Mouse (Mus musculus) kidney, postnatal 10 days (tissue): Measurements from ENCODE around the gene Serpinf1.

Experiments
- DNase-seq: peaks from one replicate; pipeline ENCODE4 v3.0.0; 2021; ENCODE audit warnings: mixed read lengths

Serpinf1 gene

DNA sequence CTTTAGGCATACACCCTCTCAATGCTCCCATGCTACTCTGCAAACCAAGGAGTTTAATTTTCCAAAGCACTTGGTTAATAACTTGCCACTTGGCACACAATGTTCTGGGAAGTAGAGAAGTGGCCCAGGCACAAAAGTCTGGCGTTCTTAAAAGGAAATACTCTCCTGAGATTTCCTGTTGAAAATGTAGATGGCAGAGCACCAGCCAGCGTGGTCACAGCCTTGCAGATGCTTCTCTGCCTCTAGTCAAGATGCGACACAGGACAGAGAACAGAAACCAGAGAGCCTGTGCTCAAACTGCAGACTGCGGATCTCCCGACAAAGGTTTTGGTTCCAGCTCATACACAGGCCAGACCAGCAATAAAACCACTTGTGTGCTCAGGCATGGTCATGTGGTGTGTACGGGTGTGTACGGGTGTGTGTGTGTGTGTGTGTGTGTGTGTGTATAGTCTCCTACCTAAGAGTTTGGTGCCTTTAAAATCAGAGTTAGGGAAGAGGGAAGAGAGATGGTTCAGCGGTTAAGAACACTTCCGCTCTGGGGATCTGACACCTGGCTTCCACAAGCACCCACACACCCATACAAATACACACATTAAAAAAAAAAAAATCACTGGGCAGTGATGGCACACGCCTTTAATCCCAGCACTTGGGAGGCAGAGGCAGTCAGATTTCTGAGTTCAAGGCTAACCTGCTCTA, 32.7 kb upstream of the Serpinf1 start:
- DNase-seq = peak; percentile 25

DNA sequence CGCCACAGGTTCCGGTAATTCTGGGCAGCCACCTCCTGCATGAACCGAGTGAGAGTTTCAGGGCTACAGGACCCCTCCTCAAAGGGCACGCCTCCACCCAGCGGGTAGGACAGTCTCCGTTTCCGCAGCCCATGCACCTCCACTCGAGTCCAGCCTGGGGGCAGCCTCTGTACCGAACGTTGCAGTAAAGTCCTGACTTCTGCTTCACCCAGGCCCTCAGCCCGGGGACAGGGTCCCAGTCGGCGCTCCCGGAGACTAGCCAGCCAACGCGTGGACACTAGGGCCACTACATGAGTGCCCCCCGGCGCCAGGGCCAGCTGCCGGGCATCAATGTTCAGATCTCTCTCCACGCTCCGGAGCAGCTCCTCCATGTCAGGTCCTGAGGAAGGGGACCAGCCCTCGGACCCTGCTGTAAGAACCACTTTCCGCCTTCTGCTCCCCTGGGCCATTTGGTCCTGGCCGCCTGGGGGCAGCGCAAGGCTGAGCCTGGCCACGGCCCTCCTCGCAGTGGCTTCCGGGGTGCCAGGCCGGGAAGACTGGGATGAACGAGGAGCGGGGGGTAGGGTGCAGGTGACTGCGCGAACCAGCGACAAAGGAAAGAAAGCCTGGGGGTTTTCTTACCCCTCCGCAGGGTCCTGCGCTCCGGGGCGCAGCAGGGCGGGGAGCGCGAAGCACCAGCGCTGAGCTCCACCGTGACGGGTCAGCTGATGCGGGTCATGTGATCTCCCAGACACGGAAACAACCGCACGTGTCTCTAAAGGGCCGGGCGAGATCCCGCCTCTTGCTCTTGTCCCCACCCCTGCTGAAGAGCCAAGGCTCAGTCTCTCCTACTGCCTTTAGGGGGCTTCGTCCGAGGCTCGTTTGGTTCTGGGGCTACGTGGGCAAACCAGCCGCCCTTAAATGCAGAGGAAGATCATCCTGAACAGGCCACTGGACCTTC, 31.8 kb upstream of the Serpinf1 start, which contains the start of gene Wdr81:
Gene Wdr81 (minus strand): TSS at position 727 of the 940 bp plus-strand sequence.
- DNase-seq = peak; percentile 94

DNA sequence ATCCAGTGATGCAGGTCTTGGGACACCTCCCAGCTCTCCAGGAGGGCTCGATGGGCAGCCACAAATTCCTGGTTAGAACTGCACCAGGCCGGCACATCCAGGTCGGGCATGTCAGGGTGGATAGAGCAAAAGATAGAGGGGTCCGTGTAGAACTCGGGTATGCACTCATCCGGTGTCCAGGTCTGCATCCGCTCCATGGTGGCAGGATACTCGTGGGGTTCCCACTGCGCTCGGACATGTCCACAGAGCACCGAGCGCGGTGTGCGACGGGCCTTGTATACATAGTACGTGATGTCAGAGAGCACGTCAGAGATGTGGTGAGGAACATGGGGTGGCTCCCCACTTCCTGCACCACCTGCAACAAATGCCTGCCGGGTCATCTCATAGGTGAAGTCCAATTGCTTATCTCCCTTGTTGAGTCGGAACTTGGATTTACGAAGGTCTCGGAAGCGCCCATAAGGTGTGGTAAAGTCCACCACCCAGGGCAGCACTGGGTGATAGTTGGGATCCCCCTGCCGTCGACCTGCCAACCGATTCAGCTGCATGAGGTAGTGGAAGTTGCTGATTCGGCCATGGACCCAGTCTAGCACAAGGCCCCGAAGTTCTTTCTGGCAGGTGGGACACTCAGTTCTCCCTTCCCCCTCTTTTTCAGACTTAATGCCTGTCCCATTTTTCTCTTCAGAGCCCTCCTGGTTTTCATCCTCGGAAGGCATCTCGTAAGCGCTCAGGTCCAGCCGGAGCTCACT, 30.5 kb upstream of the Serpinf1 start:
- no peak for DNase-seq

DNA sequence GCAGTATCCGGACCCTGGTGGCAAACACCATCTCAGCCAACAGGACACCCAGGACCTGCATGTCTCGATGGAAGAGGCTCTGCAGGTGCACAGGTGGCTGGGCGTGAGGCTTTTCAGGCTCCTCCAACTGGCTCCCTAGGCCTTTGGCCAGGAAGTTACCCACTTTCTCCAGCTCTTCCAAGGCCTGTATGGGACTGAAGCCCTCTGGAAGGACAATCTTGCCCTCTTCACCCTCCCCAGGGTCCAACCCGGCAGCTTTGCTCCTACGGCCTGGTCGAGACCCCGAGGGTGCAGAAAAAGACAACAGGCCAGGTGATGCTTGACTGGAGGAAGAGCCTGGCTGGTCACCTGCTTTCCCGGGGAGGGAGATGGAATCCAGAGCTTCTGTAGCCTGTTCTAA, 29.6 kb upstream of the Serpinf1 start:
- no peak for DNase-seq

DNA sequence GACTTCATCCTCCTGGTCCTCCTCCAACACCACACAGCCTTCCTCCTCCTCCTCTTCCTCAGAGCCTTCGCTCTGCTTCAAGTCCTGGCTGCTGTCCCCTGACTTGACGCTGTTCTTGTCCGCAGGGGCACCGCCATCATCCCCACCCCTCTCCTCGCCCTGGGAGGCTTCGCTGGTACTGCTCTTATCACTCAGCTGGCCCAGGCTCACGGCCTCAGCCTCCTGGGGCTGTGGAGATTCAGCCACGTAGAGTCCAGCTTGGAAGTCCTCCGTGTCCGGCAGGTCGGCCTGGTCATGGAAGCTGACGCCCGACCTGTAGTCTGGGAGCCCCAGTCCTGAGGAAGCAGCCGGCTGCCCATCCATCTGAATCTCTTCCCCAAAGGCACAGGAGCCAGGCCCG, 28.4 kb upstream of the Serpinf1 start:
- no peak for DNase-seq

DNA sequence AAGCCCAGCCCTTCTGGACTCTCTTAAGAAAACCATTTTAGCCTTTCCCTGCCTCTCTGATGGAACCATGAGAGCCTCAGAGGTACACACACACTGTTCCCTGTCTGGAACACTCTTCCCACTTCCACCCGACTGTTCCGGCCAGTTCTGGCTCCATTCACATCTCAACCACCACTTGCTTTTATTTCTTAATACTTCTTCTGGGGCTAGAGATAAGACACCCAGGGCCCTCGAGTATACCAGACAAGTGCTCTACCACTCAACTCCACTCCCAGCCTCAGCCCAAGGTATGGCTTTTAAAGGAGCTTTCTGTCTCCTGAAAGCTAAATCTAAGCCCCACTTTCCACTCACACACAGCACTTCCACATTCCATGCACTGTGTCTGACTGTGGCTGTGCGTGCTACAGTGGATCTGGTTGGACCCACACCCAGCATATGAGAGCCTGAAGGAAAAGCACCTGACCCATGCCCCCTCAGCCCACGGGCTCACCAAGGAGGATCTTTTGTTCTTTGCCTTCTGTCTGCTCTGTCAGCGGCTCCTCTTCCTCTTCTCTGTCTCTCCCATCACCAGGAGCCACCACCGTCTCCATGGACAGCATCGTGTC, 27.9 kb upstream of the Serpinf1 start:
- DNase-seq = no peak

DNA sequence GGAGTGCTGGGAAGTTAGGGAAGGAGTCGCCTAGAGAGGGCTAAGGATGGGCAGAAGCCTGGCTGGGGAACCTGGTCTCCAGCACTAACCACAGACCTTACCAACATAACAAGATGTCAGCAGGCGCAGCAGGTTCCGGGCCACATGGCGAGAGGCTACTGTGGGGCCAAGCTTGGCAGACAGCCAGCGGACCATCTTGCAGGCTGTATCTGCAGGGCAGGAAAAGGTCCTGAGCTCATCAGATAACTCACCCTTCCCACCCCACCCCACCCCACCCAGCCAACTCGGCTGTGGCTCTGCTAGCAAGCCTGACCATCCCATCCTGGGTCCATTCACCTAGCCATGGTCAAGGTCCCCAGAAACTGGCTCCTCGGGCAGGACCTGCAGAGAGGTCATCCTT, 27.2 kb upstream of the Serpinf1 start:
- DNase-seq = no peak

DNA sequence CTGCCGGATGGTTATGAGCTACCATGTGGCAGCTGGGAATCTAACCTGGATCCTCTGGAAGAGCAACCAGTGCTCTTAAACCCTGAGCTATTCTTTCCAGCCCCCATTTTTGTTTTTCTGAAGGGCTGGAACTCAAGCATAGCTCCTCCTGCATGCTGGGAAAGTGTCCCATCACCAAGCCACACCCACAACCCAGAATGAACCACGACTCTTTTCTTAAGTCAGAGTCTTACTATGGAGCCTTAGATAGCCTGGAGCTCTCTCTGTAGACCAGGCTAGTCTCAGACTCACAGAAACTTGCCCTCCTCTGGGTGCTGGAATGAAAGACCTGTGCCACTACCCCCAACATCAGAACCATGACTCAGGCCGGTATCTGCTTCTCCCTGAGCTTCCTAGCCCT, 26.1 kb upstream of the Serpinf1 start:
- DNase-seq = no peak

DNA sequence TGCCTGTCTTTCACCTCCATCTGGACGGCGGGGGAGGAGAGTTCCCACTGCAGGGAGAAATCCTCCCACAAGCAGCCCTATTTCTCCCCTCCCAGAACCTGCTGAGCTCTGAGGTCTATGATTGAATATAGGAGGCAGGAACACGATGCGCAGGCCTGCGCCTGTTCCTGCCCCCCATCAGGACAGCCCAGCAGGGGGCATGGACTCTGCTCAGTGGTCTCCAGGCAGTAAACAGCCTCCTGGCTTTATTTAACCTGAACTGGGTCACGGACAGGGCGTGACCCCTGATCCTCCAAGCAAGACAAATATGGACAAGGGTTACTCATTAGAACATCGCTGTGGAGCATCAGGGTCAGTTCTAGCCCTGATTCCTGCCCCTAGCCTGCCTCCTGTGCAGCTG, 21.2 kb upstream of the Serpinf1 start:
- DNase-seq = peak; percentile 74

DNA sequence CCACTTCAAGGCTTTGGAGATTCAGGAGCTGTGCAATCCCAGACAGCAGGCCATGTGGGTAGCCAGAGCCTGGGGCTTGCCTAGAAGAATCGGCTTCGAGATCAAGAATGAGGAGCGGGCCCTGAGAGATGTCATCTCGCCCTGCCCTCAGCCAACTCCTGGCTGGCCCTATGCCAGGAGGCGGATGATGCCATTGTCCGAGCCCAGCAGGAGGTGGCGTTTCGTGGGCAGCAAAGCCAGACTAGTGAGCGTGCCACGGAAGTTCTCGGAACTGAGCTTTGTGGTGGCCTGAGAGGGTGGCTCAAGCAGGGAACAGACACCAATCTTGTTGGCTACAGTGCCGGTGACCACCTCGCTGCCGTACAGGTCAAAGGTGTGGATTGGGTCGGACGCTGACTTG, 19.1 kb upstream of the Serpinf1 start:
- no peak for DNase-seq

DNA sequence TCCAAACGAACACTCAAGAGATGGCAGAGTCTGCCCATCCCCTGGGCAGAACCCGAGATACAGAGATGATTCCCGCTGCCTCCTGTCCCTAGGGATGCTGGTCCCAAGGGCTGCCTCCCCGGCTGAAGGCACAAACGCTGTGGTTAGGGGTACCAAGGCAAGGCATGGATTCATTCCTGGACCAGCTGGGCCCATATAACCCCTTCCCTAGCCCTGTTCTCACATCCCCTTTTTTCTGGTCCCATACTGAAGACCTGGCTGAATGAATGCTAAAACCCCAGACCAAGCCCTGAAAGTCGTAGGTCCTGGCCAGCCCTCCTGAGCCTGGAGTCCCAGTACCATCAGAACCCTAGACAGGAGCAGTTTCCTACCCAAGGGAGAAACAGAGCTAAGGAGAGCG, 18.5 kb upstream of the Serpinf1 start:
- no peak for DNase-seq

DNA sequence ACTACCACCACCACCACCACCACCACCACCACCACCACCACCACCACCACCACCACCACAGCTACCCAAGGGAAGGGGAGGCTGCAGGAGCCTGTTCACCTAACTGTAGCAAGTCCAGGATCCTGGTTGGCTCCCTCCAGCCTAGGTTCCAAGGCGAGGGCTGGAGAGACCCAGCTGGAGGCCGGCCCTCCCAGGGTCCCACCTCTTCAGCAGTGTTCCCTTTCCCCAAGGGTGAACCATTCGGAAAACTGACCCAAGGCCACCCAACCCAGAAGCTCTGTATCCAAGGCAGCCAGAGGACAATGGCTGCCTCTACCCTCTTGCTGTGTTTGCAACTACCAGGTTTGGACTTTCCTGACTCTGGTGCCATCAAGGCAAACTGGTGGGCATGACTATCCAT, 17.4 kb upstream of the Serpinf1 start:
- no peak for DNase-seq

DNA sequence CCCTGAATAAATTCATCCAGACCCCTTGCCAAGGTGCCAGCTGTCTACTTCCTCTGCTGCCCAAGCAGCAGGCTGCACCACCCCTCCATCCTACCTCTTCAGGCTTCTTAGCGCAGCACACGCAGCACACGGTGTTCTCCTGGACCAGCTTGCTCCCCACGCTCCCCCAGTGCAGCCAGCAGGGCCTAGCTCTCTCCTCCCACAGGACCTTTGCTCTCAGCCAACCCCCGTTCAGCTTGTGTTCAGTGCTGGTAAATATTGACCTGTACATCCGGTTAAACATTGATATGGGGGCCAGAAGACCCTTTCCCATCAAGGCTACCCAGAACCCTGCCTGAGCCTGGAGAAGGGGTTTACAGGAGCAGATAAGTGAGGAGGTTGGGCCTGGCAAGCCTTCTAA, 16.9 kb upstream of the Serpinf1 start, which contains the start of gene Serpinf2:
Gene Serpinf2 (minus strand): TSS at position 229 of the 400 bp plus-strand sequence.
- DNase-seq = peak; percentile 52

DNA sequence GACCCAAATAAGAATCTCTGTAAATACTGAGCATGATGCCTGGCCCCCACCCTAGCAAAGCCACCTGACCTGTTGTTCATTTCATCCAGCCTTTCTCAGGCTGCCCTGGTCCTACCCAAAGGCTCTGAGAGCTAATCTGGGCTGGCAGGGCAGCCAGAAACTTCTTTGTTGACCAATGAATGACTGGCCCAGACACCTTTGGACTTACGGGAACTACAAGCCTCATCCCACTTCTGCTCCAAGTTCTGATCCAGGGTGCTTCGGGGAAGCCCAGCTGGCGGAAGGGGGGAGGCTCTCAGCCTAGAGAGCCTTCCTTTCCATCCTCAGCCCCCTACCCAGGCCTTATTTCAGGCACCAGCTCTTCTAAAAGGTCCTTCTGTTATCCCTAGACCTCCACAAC, 16.3 kb upstream of the Serpinf1 start:
- DNase-seq = no peak

DNA sequence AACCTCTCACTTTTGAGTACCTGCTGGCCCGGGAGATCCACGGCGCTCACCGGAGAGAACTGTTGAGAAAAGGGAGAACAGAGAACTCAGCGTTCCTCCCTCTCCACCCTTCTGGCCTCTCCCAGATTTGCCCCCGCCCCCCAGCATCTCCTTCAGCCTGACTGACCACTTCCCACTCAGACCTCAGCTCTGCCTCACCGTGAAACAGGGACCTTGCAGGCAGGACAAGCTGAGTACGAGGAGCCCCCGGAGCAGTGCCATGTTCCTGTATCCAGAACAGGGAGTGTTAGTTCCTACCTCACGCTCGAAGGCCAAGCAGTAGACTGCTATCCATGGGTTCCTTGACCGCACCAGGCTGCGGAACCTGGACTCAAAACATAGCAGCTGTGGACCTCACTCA, 15.7 kb upstream of the Serpinf1 start:
- no peak for DNase-seq

DNA sequence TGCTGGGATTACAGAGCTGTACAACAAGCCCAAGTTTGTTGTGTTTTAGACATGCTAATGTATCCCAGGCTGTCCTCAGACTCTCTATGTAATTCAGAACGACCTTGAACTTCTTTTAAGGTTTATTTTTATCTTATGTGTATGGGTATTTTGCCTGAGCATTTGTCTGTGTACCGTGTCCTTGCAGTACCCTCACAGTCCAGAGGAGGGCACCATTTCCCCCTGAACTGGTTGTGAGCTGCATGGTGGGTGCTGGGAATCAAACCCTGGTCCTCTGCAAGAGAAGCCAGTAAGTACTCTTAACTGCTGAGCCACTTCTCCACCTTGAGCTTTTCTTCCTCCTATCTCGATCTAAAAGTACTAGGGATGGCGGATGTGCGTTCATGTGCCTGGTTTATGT, 11.6 kb upstream of the Serpinf1 start:
- no peak for DNase-seq

DNA sequence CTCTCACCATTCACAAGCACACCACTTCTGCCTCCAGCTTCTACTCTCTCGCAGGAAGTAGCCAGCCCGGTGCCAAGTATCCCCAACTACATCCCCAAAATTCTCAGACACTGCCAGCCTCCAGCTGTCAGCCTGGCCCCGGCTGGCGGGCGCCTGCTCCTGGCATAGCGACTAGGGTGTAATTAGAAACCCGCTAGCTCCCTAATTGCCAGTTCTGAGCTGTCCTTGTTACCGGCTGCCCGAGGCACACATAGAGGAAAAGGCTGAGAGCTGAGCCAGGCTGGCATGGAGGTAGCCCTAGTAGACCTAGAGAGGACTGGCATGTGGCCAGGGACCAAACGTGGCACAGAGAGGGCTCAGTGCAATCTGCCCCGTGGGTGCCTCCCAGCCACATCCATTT, 8.8 kb upstream of the Serpinf1 start:
- no peak for DNase-seq

DNA sequence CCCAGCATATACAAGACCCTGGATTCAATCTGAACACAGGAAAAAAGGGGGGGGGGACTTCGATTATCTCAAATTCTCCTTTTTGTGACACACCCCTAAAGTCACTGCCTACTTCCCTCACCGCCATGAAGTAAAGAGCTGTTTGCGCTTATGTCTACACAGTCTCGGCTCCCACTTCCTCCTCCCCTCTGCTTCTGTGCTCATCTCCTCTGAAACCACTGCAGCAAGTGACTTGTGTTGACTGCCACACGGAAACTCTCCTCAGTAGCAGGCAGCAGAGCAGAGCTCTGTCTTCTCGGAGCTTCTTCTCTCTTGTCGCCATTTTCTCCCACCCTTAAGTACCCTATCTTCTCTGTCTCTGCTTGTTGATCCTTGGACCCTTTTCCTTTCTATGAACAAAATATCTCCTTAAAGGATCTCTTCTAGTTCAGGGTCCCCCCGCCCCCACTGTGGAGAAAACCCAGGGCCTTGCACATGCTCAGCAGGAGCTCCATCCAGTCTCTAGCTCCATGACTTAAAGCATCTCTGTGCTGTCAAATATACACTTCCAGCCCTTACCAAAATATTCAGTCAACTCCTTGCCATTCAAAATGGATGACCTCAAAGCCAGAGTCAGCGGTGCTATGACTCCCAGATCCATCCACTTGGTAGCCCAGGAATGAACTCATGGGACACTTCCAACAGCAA, 6.7 kb upstream of the Serpinf1 start:
- no peak for DNase-seq

DNA sequence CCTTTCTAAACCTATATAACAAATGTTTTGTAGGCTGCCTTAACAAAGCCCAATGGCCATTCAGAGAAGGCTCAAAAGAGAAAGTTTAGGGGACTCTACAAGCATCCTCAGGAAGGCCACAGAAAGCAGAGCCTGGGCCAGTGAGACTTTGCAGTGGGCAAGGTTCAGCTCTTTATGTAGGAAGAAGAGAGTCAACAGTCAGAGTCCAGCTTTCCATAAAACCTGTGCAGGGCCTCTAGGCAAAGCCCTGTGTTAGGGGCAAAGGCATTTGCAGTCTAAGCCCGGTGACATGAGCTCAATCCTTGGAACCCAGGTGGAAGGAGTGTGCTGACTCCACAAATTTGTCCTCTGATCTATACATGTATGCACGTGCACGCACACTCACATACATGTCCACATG, 2.0 kb upstream of the Serpinf1 start:
- DNase-seq = no peak

DNA sequence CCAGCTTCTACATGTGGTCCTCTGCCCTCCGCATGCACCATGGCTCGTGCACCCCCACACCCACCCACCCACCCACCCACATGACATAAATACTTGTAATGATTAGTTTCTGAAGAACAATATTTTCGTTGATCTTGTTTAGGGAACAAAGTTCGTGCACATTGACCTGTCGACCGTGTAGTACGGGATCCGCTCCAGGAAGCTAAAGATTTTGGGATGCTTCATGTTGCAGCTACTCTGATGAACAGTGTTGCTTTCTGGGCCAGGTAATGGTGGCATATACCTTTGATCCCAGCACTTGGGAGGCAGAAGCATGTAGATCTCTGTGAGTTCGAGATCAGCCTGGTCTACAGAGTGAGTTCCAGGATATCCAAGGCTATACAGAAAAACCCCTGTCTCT, 1.5 kb upstream of the Serpinf1 start:
- DNase-seq = no peak

DNA sequence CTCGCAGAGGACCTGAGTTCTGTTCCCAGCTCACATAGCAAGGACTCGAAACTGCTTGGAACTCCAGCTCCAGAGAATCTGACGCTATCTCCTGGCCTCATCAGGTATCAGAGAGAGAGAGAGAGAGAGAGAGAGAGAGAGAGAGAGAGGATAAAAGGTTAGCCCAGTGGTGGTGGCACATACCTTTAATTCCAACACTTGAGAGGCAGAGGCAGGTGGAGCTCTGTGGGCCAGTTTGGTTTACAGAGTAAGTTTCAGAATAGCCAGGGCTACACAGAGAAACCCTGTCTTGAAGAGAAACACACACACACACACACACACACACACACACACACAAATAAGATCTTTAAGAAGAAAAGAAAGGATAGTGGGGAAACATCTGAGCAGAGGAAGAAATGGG, 590 bp upstream of the Serpinf1 start:
- no peak for DNase-seq

DNA sequence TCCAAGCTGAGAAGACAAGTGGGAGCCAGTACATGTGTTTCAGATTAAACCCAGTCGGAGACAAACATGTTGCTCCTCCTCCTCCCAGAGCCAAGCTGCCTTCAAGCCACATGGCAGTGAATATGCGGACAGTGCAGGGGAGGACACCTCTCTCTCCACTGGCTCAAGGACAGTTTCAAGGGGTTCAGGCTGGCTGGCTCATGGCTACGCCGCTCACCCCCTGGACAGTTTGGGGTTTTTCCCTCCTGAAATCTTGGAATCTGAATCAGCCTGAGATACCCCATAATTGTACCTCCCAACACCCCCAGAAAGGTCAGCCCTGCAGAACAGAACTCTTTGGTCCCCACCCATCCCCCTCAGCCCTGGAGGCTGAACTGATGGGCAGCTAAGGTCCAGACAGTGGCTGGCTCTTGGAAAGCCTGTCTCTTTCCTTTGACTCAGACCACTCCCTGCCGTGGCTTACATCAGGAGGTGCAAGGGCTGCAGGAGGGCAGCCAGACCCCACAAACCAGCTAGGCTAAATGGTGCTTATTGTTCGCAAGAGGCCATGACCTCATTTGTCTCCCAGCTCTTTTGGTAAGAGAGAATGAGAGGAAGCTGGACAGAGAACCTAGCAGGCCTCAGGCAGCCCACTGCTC, 1.0 kb downstream of the Serpinf1 start:
- DNase-seq = no peak
